Mouse (Mus musculus) heart, adult 2 months (tissue): ENCODE results near the gene Prkag2.

Experiments used
- CTCF ChIP-seq: fragments of 200-600 bp; IDR thresholded peaks from 2 replicates; pipeline ENCODE4 v1.8.1; 2022; ENCODE audit warnings: antibody characterized with exemption, mild to moderate bottlenecking, moderate library complexity
- EP300 ChIP-seq: fragments of 200-500 bp; IDR thresholded peaks from 2 replicates; pipeline ENCODE4 v1.6.1; 2011; ENCODE audit warnings: low read depth, low read length, control low read depth; ENCODE audit not compliant: insufficient read depth

- TF ChIP-seq EP300 (no peak), CTCF (no peak)
These were observed 37.8 kb downstream of the Prkag2 start for GRCm38 (mm10) chr5:25062506-25063132.
